Comparison of ENCODE assay signal across 15 mouse cellular contexts in the genomic region with DNA sequence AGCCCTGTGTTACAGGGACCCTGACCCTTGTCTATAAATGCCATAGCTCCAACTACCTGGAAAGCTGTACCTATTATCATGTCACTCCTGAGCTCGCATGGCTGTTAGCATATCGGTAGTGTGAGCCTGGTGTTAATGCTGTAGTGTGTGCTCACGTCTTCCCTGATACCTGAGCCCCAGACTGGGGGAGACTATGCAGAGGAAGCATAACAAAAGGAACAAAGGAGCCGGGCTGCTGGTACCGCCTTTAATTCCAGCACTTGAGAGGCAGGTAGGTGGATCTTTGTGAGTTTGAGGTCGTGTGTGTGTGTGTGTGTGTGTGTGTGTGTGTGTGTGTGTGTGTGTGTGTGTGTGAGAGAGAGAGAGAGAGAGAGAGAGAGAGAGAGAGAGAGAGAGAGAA.
"Had no signal": no experiment of that assay in that cellular context is flagged by ENCODE, and none has a peak within 500 bp of the region (broad histone marks: within the 10 kb centered on the region; RNA-seq: fewer than 3 reads in every experiment).

No protein-coding gene starts in this region.

- H3K9me3 ChIP-seq: megakaryocyte, embryonic 14.5 days; midbrain, embryonic 13.5 days; midbrain, embryonic 15.5 days; neural tube, embryonic 12.5 days; stomach, embryonic 15.5 days had no signal

- H3K9ac ChIP-seq: lung, embryonic 14.5 days; midbrain, embryonic 13.5 days; midbrain, embryonic 15.5 days; neural tube, embryonic 12.5 days; stomach, embryonic 15.5 days had no signal

- H3K4me3 ChIP-seq: megakaryocyte, embryonic 14.5 days; midbrain, embryonic 13.5 days; midbrain, embryonic 15.5 days; neural tube, embryonic 12.5 days; stomach, embryonic 15.5 days had no signal

- H3K27me3 ChIP-seq: megakaryocyte, embryonic 14.5 days; midbrain, embryonic 13.5 days; midbrain, embryonic 15.5 days; neural tube, embryonic 12.5 days; stomach, embryonic 15.5 days had no signal

- H3K27ac ChIP-seq: macrophage; midbrain, embryonic 13.5 days; midbrain, embryonic 15.5 days; neural tube, embryonic 12.5 days; stomach, embryonic 15.5 days; stomach, postnatal 0 days had no signal

- DNase-seq: lung, adult 18-20 months; lung, embryonic 14.5 days; lung, postnatal 14 days; lung, postnatal 36 days; right cerebral cortex, postnatal 14 days; thymus, adult 2 months; thymus, postnatal 25 days; thymus, postnatal 4 days had no signal
